Mouse (Mus musculus) ES-E14 (cell line): ENCODE measurements at regions not wholly inside any gene's neighbourhood (a gene's known extent, or its start where the extent isn't known, plus 50 kb on each side); places are given as distances from the start of the nearest gene placed in this dataset.
A peak's percentile ranks its signal among the peaks of the same experiment; 100 is the strongest.
"Not testable (repeated sequence)": the region's sequence is repeated elsewhere in the genome, so short reads cannot be mapped to it uniquely, and the experiment has no call there.

Experiments used
- DNase-seq: peaks from one replicate; pipeline ENCODE4 v3.0.0-alpha.2; 2013; ENCODE audit warnings: low read depth, low spot score
- H3K27ac ChIP-seq: 2 replicates; pipeline ENCODE4 v1.5.1; 2012; ENCODE audit warnings: low read depth, mild to moderate bottlenecking, low read length, moderate library complexity, mixed read lengths; ENCODE audit not compliant: poor library complexity, insufficient read depth, severe bottlenecking
- H3K36me3 ChIP-seq: 2 replicates; pipeline ENCODE4 v1.6.1; 2012; ENCODE audit warnings: mild to moderate bottlenecking, low read length, moderate library complexity, mixed read lengths; ENCODE audit not compliant: control insufficient read depth, poor library complexity, insufficient read depth, severe bottlenecking
- H3K4me1 ChIP-seq, 2 experiments: fragments of 150-350 bp in 1 of 2; sonication (generic) in 1 of 2; 2 replicates each; pipeline ENCODE4 v1.6.1; 2012; ENCODE audit warnings: low read length in 2 of 2, mild to moderate bottlenecking in 1 of 2, mixed read lengths in 1 of 2; ENCODE audit not compliant: control insufficient read depth in 2 of 2, insufficient read depth in 2 of 2, poor library complexity in 1 of 2
- H3K4me3 ChIP-seq, 2 experiments: fragments of 150-350 bp in 1 of 2; sonication (generic) in 1 of 2; 2 replicates each; pipeline ENCODE4 v1.5.1; 2012; ENCODE audit warnings: low read length in 2 of 2, low read depth in 1 of 2, mild to moderate bottlenecking in 1 of 2, mixed read lengths in 1 of 2; ENCODE audit not compliant: insufficient read depth in 1 of 2, poor library complexity in 1 of 2, severe bottlenecking in 1 of 2
- H3K9ac ChIP-seq: 2 replicates; pipeline ENCODE4 v1.6.1; 2012; ENCODE audit warnings: low read depth, mild to moderate bottlenecking, low read length, mixed read lengths; ENCODE audit not compliant: poor library complexity, insufficient read depth, severe bottlenecking
- H3K9me3 ChIP-seq: fragments of 150-350 bp; sonication (generic); 2 replicates; pipeline ENCODE4 v1.6.1; 2012; ENCODE audit warnings: low read depth, mild to moderate bottlenecking, low read length; ENCODE audit not compliant: control insufficient read depth, insufficient read depth
- CHD2 ChIP-seq: IDR thresholded peaks from 2 replicates; pipeline ENCODE4 v1.6.1; 2014; ENCODE audit warnings: mild to moderate bottlenecking, low read depth, low read length, inconsistent platforms
- HCFC1 ChIP-seq: IDR thresholded peaks from 2 replicates; pipeline ENCODE4 v1.6.1; 2012; ENCODE audit warnings: low read length, inconsistent platforms, borderline replicate concordance; ENCODE audit not compliant: insufficient read depth
- MAFK ChIP-seq: IDR thresholded peaks from 2 replicates; pipeline ENCODE4 v1.6.1; 2014; ENCODE audit warnings: mild to moderate bottlenecking, low read depth, low read length, inconsistent platforms; ENCODE audit not compliant: insufficient read depth
- ZC3H11A ChIP-seq: IDR thresholded peaks from 2 replicates; pipeline ENCODE4 v1.6.1; 2012; ENCODE audit warnings: low read depth, mild to moderate bottlenecking, inconsistent platforms, low read length, borderline replicate concordance
- ZNF384 ChIP-seq: IDR thresholded peaks from 2 replicates; pipeline ENCODE4 v1.6.1; 2012; ENCODE audit warnings: low read depth, low read length, inconsistent platforms
- in situ Hi-C, 2 experiments: fragments of 600-800 bp; cut with MboI; formaldehyde crosslinking; loops; one replicate each; pipeline ENCODE4 v1.15.1; 2025; ENCODE audit warnings: low sequenced_read_pairs in 2 of 2, inconsistent platforms in 1 of 2; ENCODE audit not compliant: unreplicated experiment in 2 of 2

- H3K27ac ChIP-seq, H3K36me3 ChIP-seq, in situ Hi-C loops, H3K4me1 ChIP-seq, H3K9ac ChIP-seq, DNase-seq, H3K4me3 ChIP-seq, H3K9me3 ChIP-seq: not testable (repeated sequence)
These were observed 81.3 kb downstream of the Ogfrl1 start for GRCm38 (mm10) chr1:23316288-23316687.

- H3K4me1 ChIP-seq, H3K27ac ChIP-seq, in situ Hi-C loops, DNase-seq, H3K36me3 ChIP-seq, H3K9me3 ChIP-seq, H3K9ac ChIP-seq, H3K4me3 ChIP-seq: not testable (repeated sequence)
These were observed 82.7 kb downstream of the Ogfrl1 start for GRCm38 (mm10) chr1:23314863-23315262.

- no peaks in the 10 kb centered on the region for H3K36me3 ChIP-seq
- no peak overlapping the region for H3K9ac ChIP-seq
- H3K27ac ChIP-seq, result no peak overlapping the region
- H3K4me1 ChIP-seq, result no peaks in the 10 kb centered on the region
- TF ChIP-seq HCFC1 (no peak), ZNF384 (no peak), MAFK (no peak), ZC3H11A (no peak), CHD2 (no peak)
- H3K4me3 ChIP-seq, result no peak overlapping the region
- in situ Hi-C loops, result no loop called here
- no peak for DNase-seq
- no peaks in the 10 kb centered on the region for H3K9me3 ChIP-seq
These were observed 104.9 kb downstream of the Ogfrl1 start for GRCm38 (mm10) chr1:23292718-23293117.

- Histone ChIP-seq H3K9ac (no peak overlapping the region), H3K4me1 (no peaks in the 10 kb centered on the region), H3K9me3 (no peaks in the 10 kb centered on the region), H3K36me3 (no peaks in the 10 kb centered on the region), H3K4me3 (no peak overlapping the region), H3K27ac (no peak overlapping the region)
- DNase-seq, result peak; percentile 20
- TF ChIP-seq ZC3H11A (peak; percentile 13; the same call in 1 of the 2 replicates), ZNF384 (no peak)
- in situ Hi-C loops, result no loop called here
These were observed 110.8 kb downstream of the Ogfrl1 start for GRCm38 (mm10) chr1:23286741-23287140.

GRCm38 (mm10) chr1:23282870-23283219 lies 114.7 kb downstream of the Ogfrl1 start:
- Histone ChIP-seq H3K9me3 (no peaks in the 10 kb centered on the region), H3K36me3 (no peaks in the 10 kb centered on the region), H3K27ac (no peak overlapping the region), H3K4me3 (no peak overlapping the region), H3K4me1 (no peaks in the 10 kb centered on the region), H3K9ac (no peak overlapping the region)
- no peak for DNase-seq
- in situ Hi-C loops, result no loop called here
- TF ChIP-seq MAFK (no peak), CHD2 (no peak), HCFC1 (no peak), ZC3H11A (no peak), ZNF384 (no peak)
